Mouse (Mus musculus): ENCODE measurements at regions not wholly inside any gene's neighbourhood (a gene's known extent, or its start where the extent isn't known, plus 50 kb on each side); places are given as distances from the start of the nearest gene placed in this dataset.

DNA sequence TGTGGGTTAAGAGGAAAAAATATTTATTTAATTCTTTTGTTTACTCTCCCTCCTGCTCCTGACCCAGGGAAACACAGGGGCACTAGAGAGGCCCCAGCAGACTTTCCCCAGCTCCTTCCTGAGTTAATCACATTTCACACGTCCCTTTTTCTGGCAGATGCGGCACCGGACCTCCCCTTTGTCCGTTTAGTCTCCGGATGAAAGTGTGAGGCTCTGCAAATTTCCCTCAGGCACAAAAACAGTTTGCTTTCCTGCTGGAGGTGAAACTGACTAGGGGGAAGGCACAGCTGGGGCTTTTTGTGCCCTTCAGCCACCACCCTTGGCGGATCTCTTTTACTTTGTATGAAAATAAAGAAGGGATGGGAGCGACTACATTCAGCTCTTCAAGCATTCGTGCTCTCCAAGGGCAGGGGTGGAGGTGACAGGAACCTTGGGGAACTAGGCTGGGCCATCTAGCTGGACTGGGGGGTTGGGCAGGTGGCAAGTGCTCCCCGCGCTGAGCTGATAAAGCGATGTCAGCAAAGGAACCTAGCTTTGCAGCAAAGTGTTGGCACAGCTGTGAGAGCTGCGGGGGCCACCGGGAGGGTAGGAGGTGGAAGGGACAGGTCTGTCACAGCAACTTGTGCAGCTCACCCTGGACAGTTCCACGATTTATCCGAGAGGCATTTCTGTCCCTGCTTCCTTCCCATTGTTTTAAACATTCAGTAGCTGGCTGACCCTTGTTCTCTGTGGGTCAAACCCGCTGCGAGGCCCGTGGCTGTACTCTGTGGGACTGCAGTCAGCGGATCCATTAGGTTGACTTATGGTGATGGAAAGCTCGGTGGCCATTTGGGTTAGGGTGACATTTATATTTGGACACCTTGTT, 329.6 kb downstream of the Ttll7 start:
- DNase-seq = no peak

DNA sequence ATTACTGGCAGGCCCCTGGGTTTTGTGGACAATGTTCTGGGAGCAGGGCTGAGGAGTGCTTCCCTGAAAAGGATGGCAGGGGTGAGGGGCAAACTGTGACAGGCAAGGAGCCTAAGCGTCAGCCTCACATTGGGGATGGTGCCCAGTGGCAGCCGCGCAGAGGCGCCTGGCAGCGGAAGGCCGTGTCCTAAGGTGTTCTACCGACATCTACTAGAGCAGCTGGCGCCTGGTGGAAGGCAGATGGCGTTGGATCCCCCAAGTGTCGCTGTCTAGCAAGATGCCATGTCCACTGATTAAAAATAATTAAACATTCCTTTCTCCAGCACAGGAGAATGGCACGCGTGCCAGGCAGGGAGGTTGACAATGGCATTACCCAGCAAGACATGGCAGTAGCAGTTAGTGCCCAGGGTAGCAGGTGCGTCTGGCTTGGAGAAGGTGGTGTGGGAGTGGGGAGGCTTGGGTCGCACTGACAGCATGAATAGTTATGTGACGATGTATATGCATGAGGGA, 330.3 kb downstream of the Ttll7 start:
- DNase-seq = no peak

DNA sequence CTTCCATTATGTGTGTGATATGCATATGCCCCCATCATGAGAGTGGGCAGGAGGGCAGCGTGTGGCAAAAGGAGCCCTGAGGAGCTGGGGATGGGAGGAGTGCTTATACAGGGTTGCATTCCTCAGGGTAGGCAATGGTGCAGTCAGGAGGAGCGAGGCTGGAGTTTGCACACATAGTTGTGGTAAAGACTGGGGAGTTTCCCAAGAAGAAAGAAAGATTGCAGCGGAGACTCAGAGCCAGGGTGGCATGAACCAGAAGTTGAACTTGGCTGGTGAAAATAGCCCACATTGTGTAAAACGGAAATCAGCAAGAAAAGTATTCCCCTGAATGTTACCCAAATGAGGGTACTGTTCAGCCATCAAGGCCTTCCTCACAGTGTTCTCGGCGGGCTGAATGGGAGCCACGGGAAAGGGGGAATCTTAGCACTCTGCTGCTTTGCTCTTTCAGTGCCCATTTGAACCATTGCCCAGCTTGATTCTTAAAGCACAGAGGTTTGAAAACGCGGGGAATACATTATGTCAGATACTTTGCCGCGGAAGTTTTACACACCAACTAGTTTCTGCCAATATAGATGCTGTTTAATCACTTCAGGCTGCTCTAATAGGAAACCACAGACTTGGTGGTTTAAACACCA, 331.6 kb downstream of the Ttll7 start:
- no peak for DNase-seq

DNA sequence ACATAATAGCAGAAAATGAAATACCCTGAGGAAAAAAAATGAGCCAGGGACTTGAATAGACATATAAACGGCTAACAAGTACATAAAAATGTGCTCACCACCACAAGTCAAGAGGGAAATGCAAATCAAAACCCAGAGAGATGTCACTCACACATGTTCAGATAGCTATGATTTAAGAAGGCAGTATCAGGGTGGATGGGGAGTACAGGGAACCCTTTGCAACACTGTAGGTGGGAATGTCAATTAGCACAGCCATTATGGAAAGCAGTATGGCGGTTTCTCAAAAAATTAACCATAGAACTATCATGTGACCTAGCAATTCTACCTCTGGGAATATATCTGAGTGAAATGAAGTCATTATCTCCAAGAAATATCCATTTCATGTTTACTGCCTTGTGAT, 337.6 kb downstream of the Ttll7 start:
- no peak for DNase-seq

DNA sequence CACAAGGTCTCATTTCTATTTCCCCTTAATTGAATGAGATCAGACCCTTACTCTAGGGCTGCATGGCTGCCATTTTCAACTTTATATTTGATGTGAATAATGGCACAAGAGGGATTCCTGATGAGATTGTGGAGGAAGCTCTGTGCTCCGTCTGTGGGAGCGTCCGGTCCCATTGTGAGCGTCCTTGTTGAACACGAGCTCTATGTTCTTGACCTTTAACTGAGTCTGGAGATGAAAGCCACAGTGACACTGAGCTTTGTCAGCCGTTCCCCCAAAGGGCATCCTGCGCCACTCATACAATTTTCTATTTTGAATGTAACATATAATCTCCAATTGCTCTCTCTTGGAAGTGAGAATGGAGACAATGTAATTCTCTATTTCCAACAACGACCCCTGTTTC, 344.5 kb downstream of the Ttll7 start:
- no peak for DNase-seq

DNA sequence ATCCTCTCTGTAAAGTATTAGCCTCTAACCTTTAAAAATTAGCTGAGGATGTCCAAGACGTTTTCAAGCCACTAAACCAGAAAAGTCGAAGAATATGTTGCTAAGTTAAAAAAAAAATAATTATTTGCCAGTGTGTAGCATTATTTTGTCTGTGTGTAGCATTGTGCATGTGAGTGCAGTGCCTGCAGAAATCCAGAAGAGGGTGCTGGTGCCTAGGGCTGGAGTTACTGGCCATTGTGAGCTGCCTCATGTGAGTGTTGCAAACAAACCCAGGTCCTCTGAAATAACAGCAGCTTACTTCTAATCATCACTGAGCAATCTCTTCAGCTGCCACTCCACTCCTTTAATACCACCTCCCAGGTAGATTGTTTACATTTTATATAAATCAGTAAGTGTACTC, 345.0 kb downstream of the Ttll7 start:
- DNase-seq = no peak

DNA sequence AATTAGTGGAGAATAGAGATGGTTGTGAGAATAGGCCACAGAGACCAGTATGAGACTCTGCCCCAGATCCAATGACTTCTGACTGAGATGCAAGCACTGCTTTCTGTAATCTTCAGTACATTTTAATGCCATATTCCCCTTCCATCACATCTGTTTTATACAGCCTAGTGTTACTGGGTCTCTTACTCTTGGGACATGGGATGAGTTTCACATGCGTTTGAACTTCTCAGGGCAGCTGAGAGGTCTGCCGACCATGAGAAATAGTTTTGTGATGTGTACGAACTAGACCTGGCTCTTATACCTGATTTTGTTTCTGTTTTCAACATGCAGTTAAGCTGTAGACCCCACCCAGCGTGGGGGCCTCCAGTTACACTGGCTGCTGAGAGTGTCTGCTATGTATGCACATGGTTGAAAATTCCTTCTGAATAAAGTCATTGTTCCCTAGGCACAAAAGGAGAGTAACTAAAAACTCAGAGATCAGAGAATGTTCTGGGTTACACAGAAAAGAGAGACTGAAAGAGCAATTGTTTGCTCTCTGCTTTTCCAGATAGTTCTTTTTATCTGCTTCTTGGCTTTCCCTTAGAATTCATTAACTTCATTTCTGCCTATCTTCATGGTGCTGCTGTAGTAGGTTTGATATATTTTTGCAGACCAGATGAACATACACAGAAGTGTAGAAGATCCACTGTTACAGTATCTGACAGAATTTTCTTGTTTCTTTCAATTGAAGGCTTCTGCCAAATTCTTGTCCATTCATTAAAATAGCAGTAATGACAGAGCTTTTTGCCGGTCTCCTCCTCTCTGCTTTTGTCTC, 359.2 kb downstream of the Ttll7 start:
- DNase-seq = no peak

DNA sequence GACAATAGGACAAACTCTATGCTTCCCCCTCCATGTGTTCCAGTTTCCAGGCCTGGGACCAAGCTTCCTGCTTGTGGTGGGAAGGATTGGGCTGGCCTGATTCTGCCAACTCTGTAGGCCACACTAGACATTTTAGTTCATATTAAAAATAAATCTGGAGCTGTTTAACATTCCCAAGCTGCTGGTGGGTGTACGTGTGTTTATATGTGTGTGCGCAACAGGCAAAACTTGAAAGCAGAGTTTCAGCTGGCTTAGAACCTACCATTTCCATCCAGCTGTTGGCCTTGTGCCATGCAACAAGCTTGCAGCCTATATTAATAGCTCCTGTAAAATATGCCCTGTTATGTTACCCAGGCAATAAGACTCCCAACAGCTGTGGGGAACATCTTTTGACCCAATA, 376.5 kb downstream of the Ttll7 start:
- DNase-seq = no peak

DNA sequence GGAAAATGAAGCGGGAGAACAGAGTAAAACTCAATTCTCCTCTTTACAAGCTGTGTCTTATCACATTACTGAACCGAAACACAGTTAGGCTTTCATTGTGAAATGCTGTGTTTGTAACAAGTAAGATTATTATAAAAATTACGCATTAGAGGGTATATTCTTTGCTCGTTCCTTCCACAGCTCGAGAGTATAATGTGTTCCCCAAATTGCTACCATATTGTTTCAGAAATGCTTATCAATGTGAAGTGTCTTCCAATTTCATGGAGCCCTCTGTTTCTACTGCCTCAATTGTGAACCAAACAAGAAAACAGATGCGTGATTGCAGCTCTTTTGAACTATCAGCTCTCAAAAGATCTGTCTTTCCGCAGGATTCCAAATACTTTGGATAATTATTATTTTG, 378.4 kb downstream of the Ttll7 start:
- DNase-seq = no peak

DNA sequence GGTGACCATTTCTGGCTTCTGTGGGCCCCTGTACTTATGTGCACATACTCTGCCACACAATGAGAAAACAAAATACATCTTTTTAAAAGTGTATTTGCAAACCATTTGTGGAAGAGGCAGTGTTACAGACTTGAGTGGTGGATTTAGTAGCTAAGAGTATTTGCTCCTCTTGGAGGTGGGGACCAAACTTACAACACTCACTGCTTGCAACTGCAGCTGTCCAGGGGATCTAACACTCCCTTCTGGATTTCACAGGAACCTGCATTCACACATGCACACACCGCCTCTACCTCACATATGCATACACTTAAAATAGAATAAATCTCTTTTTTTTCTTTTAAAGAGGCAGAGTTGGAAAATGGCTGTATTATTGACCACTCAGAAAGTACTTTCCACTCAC, 386.2 kb downstream of the Ttll7 start:
- no peak for DNase-seq

DNA sequence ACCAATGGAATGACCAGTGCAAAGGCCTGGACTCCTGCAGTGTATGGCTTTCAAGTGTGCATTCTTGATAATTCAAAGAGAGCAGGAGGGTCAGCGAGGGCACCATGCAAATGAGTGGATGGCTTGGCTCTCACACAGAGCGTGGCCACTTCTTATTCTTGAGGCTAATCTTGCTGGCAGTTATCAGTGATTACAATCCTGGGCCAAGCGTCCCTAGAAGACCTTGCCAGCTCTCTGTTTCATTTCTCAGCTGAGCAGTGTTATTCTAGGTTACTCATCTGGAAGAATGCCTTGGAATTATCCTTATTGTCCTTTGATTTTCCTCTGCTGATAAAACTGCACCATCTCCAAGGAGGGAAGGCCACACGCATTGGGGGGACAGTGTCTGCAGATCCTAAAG, 388.5 kb downstream of the Ttll7 start:
- DNase-seq = no peak

DNA sequence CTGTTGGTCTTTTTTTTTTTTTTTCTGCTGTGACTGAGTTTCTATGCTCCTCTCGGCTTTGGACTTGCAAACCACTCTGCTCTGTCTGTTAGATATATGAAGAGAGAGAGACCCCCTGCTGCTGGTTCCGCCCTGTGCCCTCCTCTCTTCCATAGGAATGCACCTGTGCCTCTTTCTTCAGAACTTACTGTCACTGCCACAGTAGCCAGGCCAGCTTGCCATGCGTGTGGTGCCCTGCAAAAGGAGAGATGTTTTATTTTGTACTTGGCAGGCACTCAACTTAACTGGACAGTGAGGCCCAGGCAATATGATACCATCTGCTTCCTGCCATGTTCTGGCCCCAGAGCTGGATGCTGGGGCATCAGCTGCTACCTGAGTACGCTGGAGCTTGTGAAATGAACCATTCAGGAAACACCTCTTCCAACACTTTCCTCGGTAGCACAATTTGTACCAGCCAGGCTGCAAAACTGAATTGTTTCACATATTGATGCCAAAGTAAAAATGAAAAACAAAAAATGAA, 392.8 kb downstream of the Ttll7 start:
- DNase-seq = peak; percentile 1 to 4

DNA sequence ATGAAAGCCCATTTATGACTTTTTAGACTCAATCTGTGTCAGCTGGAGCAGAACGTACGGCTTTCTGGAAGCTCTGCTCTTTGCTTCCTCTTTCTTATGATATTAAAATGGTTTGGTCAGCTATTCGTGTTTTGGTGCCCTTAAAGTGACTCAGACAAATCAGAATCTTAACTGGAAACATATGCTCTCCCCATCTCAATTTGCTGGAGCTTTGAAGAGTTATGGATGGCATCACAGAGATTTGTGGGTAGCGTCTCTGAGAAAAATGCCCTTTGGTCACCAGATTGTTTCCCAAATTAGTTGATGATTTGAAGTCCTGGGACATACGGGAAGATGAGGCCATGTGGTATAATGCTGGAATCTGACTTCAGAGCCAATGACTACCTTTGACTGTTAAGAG, 394.0 kb downstream of the Ttll7 start:
- no peak for DNase-seq

DNA sequence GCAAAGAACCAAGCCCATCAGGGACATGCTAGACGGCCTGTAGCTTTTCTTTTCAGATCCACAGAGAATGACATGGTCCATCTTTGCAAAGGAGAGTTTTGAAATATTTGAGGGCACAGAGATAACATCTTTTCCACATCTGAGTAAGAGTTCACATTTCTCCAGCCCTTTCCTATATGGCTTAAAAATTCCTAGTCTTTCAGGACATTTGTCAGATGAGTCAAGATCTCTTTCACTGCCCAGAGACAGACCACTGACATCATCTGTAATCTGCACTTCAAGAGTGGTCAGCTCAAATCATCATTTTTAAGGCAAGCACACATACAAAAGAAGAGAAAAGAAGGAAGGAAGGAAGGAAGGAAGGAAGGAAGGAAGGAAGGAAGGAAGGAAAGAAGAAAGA, 397.3 kb downstream of the Ttll7 start:
- DNase-seq = no peak

DNA sequence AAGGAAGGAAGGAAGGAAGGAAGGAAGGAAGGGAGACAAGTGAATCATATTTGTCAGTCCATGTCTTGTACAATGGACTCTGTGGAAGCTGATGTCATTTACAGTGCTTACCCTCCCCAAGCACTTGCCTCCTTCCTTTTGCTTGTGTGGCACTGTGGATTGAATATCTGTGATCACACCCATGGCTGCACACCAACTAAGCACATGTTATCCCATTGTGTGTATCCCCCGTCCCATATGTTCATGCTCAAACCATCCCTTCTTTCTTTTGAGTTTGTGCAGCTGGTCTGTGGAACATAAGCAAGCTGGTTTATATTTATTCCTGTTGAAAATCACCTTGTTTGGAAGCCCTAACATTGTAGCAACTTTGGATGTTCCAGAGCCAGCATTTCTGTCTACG, 397.7 kb downstream of the Ttll7 start:
- no peak for DNase-seq

DNA sequence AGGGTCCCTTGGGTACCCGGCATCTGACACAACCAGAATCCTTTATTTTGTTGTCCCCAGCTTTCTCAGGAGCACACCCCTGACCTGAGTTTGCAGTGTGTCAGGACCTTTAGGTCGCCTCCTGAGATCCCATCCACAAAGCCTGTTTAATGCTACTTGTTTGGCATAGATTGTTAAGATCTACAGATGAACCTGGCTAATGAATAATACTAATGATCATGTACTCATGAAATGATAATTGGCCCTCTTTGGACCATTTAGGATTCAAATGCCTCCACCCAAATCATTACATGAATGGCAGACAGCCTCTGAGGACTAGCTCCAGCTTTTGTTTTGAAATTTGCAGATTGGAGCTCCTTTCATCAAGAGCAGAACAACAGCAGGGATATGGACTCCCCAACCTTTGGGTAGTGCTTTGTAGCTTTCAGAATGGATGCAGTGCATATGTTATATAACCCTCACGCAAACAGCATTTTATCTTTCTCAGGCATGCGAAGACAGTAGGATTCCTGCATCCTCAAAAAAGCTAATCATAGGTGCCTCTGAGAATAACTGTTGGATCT, 400.1 kb downstream of the Ttll7 start:
- DNase-seq = no peak

DNA sequence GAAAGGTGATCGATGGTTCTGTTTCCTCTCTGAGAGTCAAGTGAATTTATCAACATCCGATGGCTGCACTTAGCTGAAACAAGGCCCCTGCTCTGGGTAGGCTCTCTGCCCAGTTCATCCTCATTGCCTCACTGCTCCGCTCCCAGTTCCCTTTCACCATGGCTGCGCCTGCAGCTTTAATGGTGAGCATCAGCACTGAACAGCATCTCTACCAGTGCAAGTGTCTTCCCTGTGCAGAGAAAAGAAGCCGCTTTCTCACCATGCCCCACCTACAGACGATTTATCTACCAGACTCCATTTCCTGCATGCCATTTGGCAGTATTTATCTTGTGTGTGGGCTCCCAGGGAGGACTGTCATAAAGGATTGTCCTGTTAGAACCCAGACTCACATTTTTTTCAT, 400.6 kb downstream of the Ttll7 start:
- no peak for DNase-seq

DNA sequence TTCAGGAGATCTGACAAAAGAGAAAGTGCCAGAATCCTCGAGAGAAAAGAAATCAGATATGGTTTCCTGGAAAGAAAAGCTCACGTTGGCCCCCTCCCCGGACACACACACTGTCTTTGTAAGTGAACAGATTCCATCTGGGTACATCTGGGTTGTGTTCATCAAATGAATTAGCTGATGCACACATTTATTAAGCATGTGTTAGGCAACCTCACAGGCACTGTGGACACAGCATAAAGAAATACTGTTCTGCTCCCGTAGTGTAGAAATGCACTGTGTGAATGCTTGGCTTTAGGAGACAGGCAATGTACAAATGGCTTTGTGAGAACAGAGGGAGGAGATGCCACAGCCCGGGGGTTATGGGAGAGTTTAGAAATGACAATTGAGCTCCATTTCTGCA, 402.3 kb downstream of the Ttll7 start:
- DNase-seq = no peak

DNA sequence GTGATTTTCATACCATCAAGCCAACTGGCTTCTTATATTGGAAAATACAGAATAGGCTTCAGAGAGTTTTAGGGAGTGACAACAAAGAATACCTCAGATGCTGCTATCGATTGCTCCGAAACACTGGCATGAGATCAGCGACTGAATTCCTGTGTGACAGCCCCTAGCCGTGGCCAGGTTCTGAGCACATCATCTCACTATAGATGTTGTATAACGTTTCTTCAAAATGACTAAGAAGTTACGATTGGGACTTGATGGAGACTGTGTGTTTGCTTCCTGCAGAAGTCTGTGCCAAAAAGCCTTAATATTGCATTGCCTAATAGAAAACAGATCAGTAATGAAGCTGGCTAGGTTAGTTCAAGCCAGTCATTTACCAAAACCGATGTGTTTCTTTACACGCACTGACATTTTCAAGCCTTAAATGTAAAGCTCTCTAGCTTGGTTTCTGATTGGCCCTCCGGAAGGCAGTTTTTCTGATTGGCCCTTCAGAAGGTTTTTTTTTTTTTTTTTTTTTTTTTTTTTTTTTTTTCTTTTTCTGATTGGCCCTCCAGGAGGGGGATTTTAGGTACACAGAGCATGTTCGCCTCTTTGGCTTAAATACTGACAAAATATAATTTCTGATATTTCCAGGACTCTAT, 408.9 kb downstream of the Ttll7 start:
- DNase-seq = no peak

DNA sequence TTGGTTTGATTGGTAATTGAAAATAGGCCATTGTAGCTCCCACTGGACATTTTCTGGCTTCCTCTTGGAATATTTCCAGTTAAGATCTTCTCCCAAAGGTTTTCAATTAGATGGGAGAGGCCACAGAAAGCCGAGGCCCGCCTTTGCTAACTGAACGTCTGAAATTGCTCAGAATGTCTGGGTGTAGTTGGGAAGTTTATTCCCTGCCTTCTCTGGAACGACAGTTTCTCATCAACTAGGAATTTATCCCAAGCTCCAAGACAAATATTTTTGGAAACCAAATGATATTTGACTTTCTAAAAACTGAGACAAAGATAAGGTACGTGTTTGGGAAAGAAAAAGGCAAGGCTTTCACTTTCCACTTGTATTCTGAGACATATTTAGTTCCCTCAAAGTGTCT, 414.4 kb downstream of the Ttll7 start:
- DNase-seq = no peak

DNA sequence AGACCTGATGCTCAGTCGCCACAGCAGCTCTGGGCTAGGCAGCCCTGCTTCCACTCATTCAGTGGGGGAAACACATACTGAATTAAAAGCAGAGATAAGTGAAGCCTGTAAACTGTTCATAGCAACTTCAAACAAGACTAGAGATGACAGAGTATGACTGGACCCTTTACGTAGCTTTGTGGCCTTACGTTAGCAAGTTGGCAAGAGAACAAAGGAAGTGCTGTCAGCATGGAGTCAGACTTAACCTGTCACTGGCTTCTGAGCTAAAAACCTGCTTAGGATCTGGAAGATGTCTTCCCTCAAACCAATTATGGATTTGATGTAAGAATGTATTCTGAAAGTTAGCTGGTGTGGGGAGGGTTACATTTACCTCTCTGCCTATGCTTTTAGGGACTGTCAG, 421.3 kb downstream of the Ttll7 start:
- no peak for DNase-seq

DNA sequence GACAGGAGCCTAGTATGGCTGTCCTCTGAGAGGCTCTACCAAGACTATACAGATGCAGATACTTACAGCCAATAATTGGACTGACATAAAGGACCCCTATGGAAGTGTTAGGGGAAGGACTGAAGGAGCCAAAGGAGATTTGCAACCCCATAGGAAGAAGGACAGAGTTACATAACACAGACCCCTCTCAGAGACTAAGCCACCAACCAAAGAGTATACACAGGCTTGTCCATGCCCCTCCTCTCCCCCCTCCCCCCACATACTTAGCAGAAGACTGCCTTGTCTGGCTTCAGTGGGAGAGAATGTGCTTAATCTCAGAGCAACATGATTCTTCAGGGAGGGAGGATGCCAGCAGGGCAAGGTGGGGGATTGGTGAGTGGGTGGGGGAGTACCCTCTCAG, 426.4 kb downstream of the Ttll7 start:
- DNase-seq = no peak

DNA sequence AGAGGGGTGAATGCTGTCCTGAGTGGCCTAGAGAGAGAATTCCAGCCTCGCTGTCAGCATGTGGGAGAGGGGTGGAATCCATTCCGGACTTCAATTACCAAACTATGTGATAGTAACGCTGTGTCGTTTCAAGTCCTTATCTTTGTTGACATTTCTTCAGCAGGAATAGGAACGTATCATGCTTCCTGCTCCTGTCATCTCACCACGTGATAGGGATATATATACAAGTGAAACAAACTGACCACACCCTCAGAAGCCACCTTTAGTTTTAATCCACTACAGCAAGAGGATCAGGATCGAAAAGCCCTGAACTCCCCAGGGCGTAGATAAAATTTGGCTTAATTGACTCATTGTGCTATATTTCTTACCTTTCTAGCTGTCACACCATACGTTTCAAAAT, 431.6 kb downstream of the Ttll7 start:
- DNase-seq = no peak
